Mouse (Mus musculus): ENCODE results near the gene Zdhhc4. TPM values are rescaled to one million over a fixed set of nuclear protein-coding genes. Genes with fewer than 3 reads are reported as not detected.

Zdhhc4 gene
- total RNA-seq (2021) (10 to 100 TPM; 52.8 to 60.8 TPM), polyA plus RNA-seq (2012; rRNA removed) (95.2 and 110 TPM in 2 replicates)
- long read RNA-seq, transcript Zdhhc4-201 (8 exons, 1,364 nt) = major isoform, 15 of 62 reads
- long read RNA-seq, partial matches to known transcripts = 8 of 62 reads
- long read RNA-seq, other reads (novel, unspliced or antisense) = 38 of 62 reads

- peak; percentile 94 for DNase-seq
Observed at GRCm38 (mm10) chr5:143328690-143329495, at the start of gene Zdhhc4. Gene Zdhhc4 (minus strand): TSS chr5:143329256.

- no peak for DNase-seq
Observed at GRCm38 (mm10) chr5:143376156-143376555, 47.1 kb upstream of the Zdhhc4 start.

GRCm38 (mm10) chr5:143375242-143375641, 46.2 kb upstream of the Zdhhc4 start:
- DNase-seq = peak; percentile 71

GRCm38 (mm10) chr5:143372818-143373217, 43.8 kb upstream of the Zdhhc4 start:
- DNase-seq = peak; percentile 42

GRCm38 (mm10) chr5:143371146-143371510, 42.1 kb upstream of the Zdhhc4 start:
- DNase-seq = no peak

GRCm38 (mm10) chr5:143370416-143371145, 41.5 kb upstream of the Zdhhc4 start:
- no peak for DNase-seq

- peak; percentile 10 for DNase-seq
Observed at GRCm38 (mm10) chr5:143369611-143370255, 40.7 kb upstream of the Zdhhc4 start.

GRCm38 (mm10) chr5:143367931-143368330, 38.9 kb upstream of the Zdhhc4 start:
- DNase-seq = no peak

- DNase-seq = peak; percentile 11
Observed at GRCm38 (mm10) chr5:143363678-143364615, 34.9 kb upstream of the Zdhhc4 start.

- no peak for DNase-seq
Observed at GRCm38 (mm10) chr5:143361428-143361827, 32.4 kb upstream of the Zdhhc4 start.

- peak; percentile 11 for DNase-seq
Observed at GRCm38 (mm10) chr5:143360000-143360399, 30.9 kb upstream of the Zdhhc4 start.

- DNase-seq = no peak
Observed at GRCm38 (mm10) chr5:143359263-143359662, 30.2 kb upstream of the Zdhhc4 start.

GRCm38 (mm10) chr5:143357564-143357963, 28.5 kb upstream of the Zdhhc4 start:
- no peak for DNase-seq

GRCm38 (mm10) chr5:143356686-143357388, 27.8 kb upstream of the Zdhhc4 start, which contains the start of gene Grid2ip:
Gene Grid2ip (plus strand): TSS chr5:143357338.
- peak; percentile 10 for DNase-seq

GRCm38 (mm10) chr5:143356017-143356416, 27.0 kb upstream of the Zdhhc4 start:
- DNase-seq = no peak

GRCm38 (mm10) chr5:143346367-143346766, 17.3 kb upstream of the Zdhhc4 start:
- DNase-seq = no peak

- DNase-seq = no peak
Observed at GRCm38 (mm10) chr5:143339603-143340002, 10.5 kb upstream of the Zdhhc4 start.

GRCm38 (mm10) chr5:143336559-143336958, 7.5 kb upstream of the Zdhhc4 start:
- DNase-seq = no peak

- peak; percentile 62 for DNase-seq
Observed at GRCm38 (mm10) chr5:143335089-143335460, 6.0 kb upstream of the Zdhhc4 start.

GRCm38 (mm10) chr5:143334418-143335088, 5.5 kb upstream of the Zdhhc4 start:
- DNase-seq = no peak
